Mouse (Mus musculus) ES-CJ7 (cell line): ENCODE results near the gene Mthfd1.

ENCODE experiments used
- DNase-seq: peaks from one replicate; pipeline ENCODE4 v3.0.0; 2011; ENCODE audit warnings: low read depth, low spot score

Mthfd1 gene

GRCm38 (mm10) chr12:76254725-76255498 lies at the start of gene Mthfd1:
Mthfd1 (plus strand) TSS chr12:76255298.
- DNase-seq = peak; percentile 98

- DNase-seq = peak; percentile 42
These were observed 45.6 kb upstream of the Mthfd1 start for GRCm38 (mm10) chr12:76209429-76209974.

GRCm38 (mm10) chr12:76215121-76215520 lies 40.0 kb upstream of the Mthfd1 start:
- peak; percentile 92 for DNase-seq

- peak; percentile 95 for DNase-seq
These were observed 38.4 kb upstream of the Mthfd1 start for GRCm38 (mm10) chr12:76216716-76217115.

GRCm38 (mm10) chr12:76222104-76222503 lies 33.0 kb upstream of the Mthfd1 start:
- peak; percentile 90 for DNase-seq

GRCm38 (mm10) chr12:76230644-76231043 lies 24.5 kb upstream of the Mthfd1 start:
- peak; percentile 69 for DNase-seq

- DNase-seq = no peak
These were observed 19.8 kb upstream of the Mthfd1 start for GRCm38 (mm10) chr12:76235253-76235652.

GRCm38 (mm10) chr12:76239145-76239838 lies 15.8 kb upstream of the Mthfd1 start:
- DNase-seq = no peak

GRCm38 (mm10) chr12:76239839-76240571 lies 15.1 kb upstream of the Mthfd1 start:
- DNase-seq = no peak

- no peak for DNase-seq
These were observed 14.4 kb upstream of the Mthfd1 start for GRCm38 (mm10) chr12:76240670-76241069.

- no peak for DNase-seq
These were observed 14.0 kb upstream of the Mthfd1 start for GRCm38 (mm10) chr12:76241084-76241483.

GRCm38 (mm10) chr12:76241833-76242232 lies 13.3 kb upstream of the Mthfd1 start:
- DNase-seq = no peak

GRCm38 (mm10) chr12:76244981-76245380 lies 10.1 kb upstream of the Mthfd1 start:
- DNase-seq = no peak

GRCm38 (mm10) chr12:76246646-76247045 lies 8.5 kb upstream of the Mthfd1 start, which contains the start of gene Tex21:
Tex21 (minus strand) TSS chr12:76246746.
- DNase-seq = no peak

- DNase-seq = no peak
These were observed 2.0 kb upstream of the Mthfd1 start for GRCm38 (mm10) chr12:76253090-76253489.

GRCm38 (mm10) chr12:76253591-76253990 lies 1.5 kb upstream of the Mthfd1 start:
- DNase-seq = no peak

- no peak for DNase-seq
These were observed 1.1 kb upstream of the Mthfd1 start for GRCm38 (mm10) chr12:76253991-76254390.

- DNase-seq = no peak
These were observed 389 bp downstream of the Mthfd1 start for GRCm38 (mm10) chr12:76255499-76255875.

GRCm38 (mm10) chr12:76256114-76256843 lies 1.2 kb downstream of the Mthfd1 start:
- peak; percentile 24 for DNase-seq

- no peak for DNase-seq
These were observed 5.6 kb downstream of the Mthfd1 start for GRCm38 (mm10) chr12:76260673-76261072.

- DNase-seq = peak; percentile 42
These were observed 6.5 kb downstream of the Mthfd1 start for GRCm38 (mm10) chr12:76261556-76261955.
